Mouse (Mus musculus): ENCODE measurements around the gene Xpo5. TPM values are rescaled to one million over a fixed set of nuclear protein-coding genes. Genes with fewer than 3 reads are reported as not detected.

The Xpo5 gene
- polyA plus RNA-seq, 1 experiment from 2014 or later, result 43.8 TPM

DNA sequence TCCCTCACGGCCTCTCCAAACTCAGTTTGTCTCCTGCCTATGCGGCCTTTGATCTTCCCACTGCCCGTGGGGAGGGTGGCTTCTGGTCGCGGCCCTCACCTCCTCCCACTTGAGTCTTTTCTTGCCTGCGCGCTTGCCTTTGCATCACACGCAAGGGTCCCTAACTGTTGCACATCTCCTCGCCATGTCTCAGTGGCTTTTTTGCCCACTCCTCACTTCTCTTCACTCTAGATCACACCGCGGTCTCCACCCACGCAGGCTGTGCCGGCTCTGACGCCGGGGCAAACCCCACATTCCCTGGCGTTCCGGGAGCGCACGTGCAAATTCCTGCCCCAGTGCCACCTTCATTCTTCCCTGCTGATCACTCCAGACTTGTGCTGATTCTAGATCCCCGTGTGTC, 496 bp downstream of the Xpo5 start:
- ATAC-seq (ENCODE audit: insufficient number of reproducible peaks, insufficient read depth, low FRiP score, low TSS enrichment, low read depth), result no peak
- H3K4me2 ChIP-seq, result peak overlapping the region; percentile 87
- peak overlapping the region; percentile 95 for H3K9ac ChIP-seq
- no peaks in the 10 kb centered on the region for H3K9me3 ChIP-seq
- H3K27ac ChIP-seq, result peak overlapping the region; percentile 86
- WGBS, result under 1% methylated on average over 20 of the region's 20 CpGs
- H3K4me3 ChIP-seq, result peak overlapping the region; percentile 95
- peaks cover 28% of the 10 kb centered on the region for H3K4me1 ChIP-seq
- H3K27me3 ChIP-seq, result no peaks in the 10 kb centered on the region
- H3K36me3 ChIP-seq, result peaks cover 50% of the 10 kb centered on the region

DNA sequence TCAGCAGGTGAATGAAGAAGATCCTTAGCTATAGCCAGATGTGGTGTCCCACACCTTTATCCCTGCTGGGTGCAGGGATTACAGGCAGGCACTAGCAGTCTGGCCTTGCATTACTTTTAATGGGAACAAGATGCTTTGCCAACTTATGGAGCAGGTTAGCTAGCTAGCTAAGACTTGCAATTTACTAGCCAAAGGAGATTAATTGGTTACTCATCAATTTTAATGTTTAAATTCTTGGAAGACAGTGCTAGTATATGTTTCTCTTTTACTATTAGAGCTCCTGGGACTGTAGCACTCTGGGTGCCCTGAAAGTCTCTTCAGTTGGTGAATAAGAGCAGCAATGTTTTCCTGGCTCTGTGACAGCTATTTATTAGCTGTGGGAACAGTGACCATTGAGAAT, 4.1 kb downstream of the Xpo5 start:
- Histone ChIP-seq H3K4me2 (no peak overlapping the region), H3K27me3 (no peaks in the 10 kb centered on the region), H3K36me3 (peaks cover 65% of the 10 kb centered on the region), H3K4me1 (peaks cover 17% of the 10 kb centered on the region), H3K27ac (no peak overlapping the region), H3K9ac (no peak overlapping the region), H3K4me3 (no peak overlapping the region), H3K9me3 (no peaks in the 10 kb centered on the region)
- ATAC-seq (ENCODE audit: insufficient number of reproducible peaks, insufficient read depth, low FRiP score, low TSS enrichment, low read depth), result no peak

DNA sequence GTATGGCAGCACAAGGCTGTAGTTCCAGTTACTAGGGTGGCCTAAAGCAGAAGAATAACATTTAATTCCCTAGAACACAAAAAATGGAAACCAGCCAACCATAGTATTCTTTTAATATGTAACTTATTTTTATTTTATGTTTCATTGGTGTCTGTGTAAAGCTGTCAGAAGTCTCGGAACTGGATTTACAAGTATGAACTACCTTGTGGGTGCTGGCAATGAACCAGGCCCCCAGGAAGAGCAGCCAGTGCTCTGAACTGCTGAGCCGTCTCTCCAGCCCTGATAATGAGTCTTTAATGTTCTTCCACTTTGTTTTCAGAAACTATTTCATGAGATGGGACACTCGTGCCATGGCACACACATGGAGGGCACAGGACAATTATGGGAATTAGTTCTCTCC, 8.0 kb downstream of the Xpo5 start:
- 84% methylated on average over 3 of the region's 3 CpGs for WGBS
- H3K9ac ChIP-seq, result no peak overlapping the region
- no peaks in the 10 kb centered on the region for H3K9me3 ChIP-seq
- no peak overlapping the region for H3K27ac ChIP-seq
- H3K4me2 ChIP-seq, result no peak overlapping the region
- ATAC-seq (ENCODE audit: insufficient number of reproducible peaks, insufficient read depth, low FRiP score, low TSS enrichment, low read depth), result no peak
- H3K4me1 ChIP-seq, result no peaks in the 10 kb centered on the region
- H3K4me3 ChIP-seq, result no peak overlapping the region
- H3K36me3 ChIP-seq, result peaks cover 93% of the 10 kb centered on the region
- H3K27me3 ChIP-seq, result no peaks in the 10 kb centered on the region

DNA sequence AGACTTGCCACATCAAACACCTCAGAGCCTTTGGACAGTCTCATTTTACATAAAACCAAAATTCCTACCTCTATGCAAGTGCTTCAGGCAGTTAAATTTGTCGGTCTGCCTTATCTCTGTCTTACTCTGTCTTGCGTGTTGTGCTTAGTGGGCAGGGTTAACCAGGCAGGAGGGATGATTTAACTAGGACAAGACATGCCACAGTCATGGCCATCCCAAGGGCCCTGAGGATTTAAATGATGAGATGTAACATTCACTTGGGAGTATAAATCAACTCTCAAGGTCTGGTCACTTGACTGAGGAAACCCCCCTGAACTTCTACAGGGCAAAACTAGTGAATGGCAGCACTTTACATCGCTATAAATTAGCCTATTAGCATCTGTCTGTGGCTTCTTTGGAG, 19.0 kb downstream of the Xpo5 start:
- Histone ChIP-seq H3K4me2 (no peak overlapping the region), H3K9ac (no peak overlapping the region), H3K27ac (no peak overlapping the region), H3K9me3 (no peaks in the 10 kb centered on the region), H3K4me3 (no peak overlapping the region), H3K36me3 (peaks cover 99% of the 10 kb centered on the region), H3K4me1 (no peaks in the 10 kb centered on the region), H3K27me3 (no peaks in the 10 kb centered on the region)
- WGBS, result 88% methylated on average over 3 of the region's 3 CpGs
- ATAC-seq (ENCODE audit: insufficient number of reproducible peaks, insufficient read depth, low FRiP score, low TSS enrichment, low read depth), result no peak

DNA sequence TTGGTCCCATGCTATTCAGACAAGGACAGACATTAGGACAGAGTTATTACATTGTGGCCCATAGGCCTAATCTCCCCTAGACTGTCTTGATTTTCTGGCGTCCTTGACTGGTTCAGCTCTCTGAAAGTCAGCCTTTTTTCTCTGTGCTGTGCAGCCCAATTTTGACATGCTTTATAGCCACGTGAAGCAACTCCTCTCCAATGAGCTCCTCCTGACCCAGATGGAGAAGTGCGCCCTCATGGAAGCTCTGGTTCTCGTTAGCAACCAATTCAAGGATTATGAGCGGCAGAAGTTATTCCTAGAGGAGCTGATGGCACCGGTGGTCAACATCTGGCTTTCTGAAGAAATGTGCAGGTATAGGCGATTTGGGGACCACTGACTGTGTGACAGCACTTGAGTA, 25.0 kb downstream of the Xpo5 start:
- Histone ChIP-seq H3K27ac (no peak overlapping the region), H3K36me3 (peaks cover 97% of the 10 kb centered on the region), H3K4me3 (no peak overlapping the region), H3K4me2 (no peak overlapping the region), H3K9ac (no peak overlapping the region), H3K9me3 (no peaks in the 10 kb centered on the region), H3K27me3 (no peaks in the 10 kb centered on the region), H3K4me1 (no peaks in the 10 kb centered on the region)
- no peak for ATAC-seq (ENCODE audit: insufficient number of reproducible peaks, insufficient read depth, low FRiP score, low TSS enrichment, low read depth)
- WGBS, result 52% methylated on average over 7 of the region's 7 CpGs

DNA sequence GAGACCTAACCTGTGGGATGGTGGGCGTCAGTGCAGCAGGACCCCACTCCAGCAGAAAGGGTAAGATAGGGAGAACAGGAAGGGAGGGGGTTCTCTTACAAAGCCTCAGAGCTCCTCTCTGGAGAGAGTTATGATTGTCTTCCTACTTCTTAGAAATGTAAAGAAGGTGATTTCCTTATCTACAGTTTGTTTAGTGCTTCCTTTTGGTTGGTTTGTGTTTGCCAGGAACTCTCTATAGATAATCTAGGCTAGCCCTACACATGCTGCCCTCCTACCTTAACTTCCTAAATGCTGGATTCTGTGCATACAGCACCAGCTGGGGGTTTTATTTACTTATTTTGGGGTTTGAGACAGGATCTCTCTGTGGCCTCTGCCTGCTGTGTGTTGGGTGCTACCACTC, 33.5 kb downstream of the Xpo5 start:
- Histone ChIP-seq H3K27ac (no peak overlapping the region), H3K4me1 (no peaks in the 10 kb centered on the region), H3K36me3 (peaks cover 93% of the 10 kb centered on the region), H3K27me3 (no peaks in the 10 kb centered on the region), H3K4me3 (no peak overlapping the region), H3K9ac (no peak overlapping the region), H3K9me3 (no peaks in the 10 kb centered on the region), H3K4me2 (no peak overlapping the region)
- ATAC-seq (ENCODE audit: insufficient number of reproducible peaks, insufficient read depth, low FRiP score, low TSS enrichment, low read depth), result no peak
- 79% methylated on average over 1 of the region's 1 CpGs for WGBS

DNA sequence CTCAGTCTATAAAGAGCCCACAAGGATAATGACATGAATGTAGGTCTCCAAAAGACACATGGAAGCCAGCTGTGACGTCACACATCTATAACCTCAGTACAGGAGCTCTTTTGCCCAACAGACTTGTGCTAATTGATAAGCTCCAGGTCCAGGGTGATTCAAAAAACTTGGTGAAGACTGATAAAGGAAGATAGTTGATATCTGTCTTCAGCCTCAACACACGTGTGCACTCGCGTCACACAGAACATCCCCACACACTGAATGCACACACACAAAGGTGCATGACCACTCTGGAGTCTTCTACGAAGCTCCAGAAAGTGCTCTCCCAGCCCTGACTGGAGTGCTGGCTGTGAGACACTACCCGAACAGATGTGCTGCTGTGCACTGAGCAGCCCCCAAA, 34.5 kb downstream of the Xpo5 start:
- Histone ChIP-seq H3K9me3 (no peaks in the 10 kb centered on the region), H3K36me3 (peaks cover 94% of the 10 kb centered on the region), H3K27ac (no peak overlapping the region), H3K9ac (no peak overlapping the region), H3K4me2 (no peak overlapping the region), H3K27me3 (no peaks in the 10 kb centered on the region), H3K4me1 (no peaks in the 10 kb centered on the region), H3K4me3 (no peak overlapping the region)
- WGBS, result 92% methylated on average over 6 of the region's 6 CpGs
- no peak for ATAC-seq (ENCODE audit: insufficient number of reproducible peaks, insufficient read depth, low FRiP score, low TSS enrichment, low read depth)

DNA sequence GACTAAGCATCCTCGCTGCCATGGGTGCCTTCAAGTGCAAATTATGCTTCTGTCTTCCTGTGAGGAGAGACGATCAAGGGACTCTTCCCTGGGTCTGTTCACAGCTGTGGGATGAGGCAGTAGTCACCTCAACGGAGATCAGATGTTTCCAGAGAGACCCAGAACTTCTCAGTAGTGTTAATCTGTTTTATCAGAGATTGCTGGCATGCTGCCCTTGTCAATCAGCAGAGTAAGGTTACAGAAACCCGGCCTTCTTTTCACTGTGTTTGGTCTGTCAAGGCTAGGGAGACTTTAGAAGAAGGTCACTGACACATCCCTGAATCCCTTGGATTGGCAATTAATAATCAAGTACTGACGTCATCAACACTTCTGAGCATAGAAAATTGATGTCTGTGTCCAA, 34.9 kb downstream of the Xpo5 start:
- ATAC-seq (ENCODE audit: insufficient number of reproducible peaks, insufficient read depth, low FRiP score, low TSS enrichment, low read depth), result no peak
- H3K36me3 ChIP-seq, result peaks cover 95% of the 10 kb centered on the region

DNA sequence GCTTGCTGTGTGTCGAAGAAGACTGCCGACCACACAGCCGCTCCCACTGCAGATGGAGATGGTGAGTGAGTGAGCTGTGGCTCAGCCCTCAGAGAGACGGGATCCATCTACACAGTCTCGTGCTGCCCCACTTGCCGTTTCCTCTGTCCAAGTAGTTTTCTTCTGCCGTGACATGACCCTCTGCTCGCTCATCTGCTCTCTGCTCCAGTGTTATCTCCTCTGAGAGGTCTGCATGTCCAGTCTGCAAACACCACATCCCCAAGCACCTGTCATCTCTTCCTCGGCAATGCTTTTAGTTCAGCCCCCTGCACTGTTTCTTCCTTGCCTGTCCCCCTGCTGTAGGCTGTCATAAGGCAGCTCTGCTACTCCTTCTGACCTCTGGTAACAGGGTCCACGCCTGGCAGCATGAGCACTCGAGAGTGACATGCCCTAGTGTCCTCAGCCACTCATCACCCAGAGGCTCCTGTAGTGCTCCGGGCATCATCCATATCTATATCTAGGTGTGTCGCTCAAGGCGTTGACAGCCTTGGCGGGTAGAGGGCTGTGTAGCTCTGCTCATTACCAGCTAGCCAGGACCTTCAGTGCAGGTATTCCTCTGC, 37.0 kb downstream of the Xpo5 start:
- Histone ChIP-seq H3K4me2 (no peak overlapping the region), H3K9me3 (no peaks in the 10 kb centered on the region), H3K9ac (no peak overlapping the region), H3K27ac (no peak overlapping the region), H3K4me1 (no peaks in the 10 kb centered on the region), H3K4me3 (no peak overlapping the region), H3K27me3 (no peaks in the 10 kb centered on the region), H3K36me3 (peaks cover 97% of the 10 kb centered on the region)
- WGBS, result 88% methylated on average over 15 of the region's 15 CpGs
- ATAC-seq (ENCODE audit: insufficient number of reproducible peaks, insufficient read depth, low FRiP score, low TSS enrichment, low read depth), result no peak

More for the DNA sequence above, 34.9 kb downstream of the Xpo5 start:
- H3K9me3 ChIP-seq, result no peaks in the 10 kb centered on the region
- no peak overlapping the region for H3K4me2 ChIP-seq
- no peak overlapping the region for H3K27ac ChIP-seq
- H3K27me3 ChIP-seq, result no peaks in the 10 kb centered on the region
- H3K9ac ChIP-seq, result no peak overlapping the region
- 79% methylated on average over 5 of the region's 5 CpGs for WGBS
- H3K4me1 ChIP-seq, result no peaks in the 10 kb centered on the region
- no peak overlapping the region for H3K4me3 ChIP-seq

DNA sequence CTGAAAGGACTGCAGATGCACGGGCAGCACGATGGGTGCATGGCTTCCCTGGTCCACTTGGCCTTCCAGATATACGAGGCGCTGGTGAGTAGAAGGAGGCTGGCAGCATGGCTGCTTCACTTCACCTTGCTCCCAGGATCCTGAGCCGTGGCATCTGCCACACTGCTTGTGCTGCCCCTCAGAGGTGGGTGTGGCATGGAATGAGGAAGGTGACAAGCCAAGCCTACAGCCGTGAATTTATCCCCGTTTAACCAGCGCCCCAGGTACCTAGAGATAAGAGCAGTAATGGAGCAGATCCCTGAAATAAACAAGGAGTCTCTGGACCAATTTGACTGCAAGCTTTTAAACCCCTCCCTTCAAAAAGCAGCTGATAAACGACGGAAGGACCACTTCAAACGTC, 38.9 kb downstream of the Xpo5 start:
- 80% methylated on average over 11 of the region's 11 CpGs for WGBS
- H3K27ac ChIP-seq, result 0 out of 2 replicates have a peak overlapping the region, but pooled peaks have one; percentile 2
- no peaks in the 10 kb centered on the region for H3K9me3 ChIP-seq
- no peak for ATAC-seq (ENCODE audit: insufficient number of reproducible peaks, insufficient read depth, low FRiP score, low TSS enrichment, low read depth)
- H3K9ac ChIP-seq, result no peak overlapping the region
- H3K4me2 ChIP-seq, result no peak overlapping the region
- H3K36me3 ChIP-seq, result peaks cover 99% of the 10 kb centered on the region
- H3K4me1 ChIP-seq, result peaks cover 4% of the 10 kb centered on the region
- H3K4me3 ChIP-seq, result no peak overlapping the region
- no peaks in the 10 kb centered on the region for H3K27me3 ChIP-seq

DNA sequence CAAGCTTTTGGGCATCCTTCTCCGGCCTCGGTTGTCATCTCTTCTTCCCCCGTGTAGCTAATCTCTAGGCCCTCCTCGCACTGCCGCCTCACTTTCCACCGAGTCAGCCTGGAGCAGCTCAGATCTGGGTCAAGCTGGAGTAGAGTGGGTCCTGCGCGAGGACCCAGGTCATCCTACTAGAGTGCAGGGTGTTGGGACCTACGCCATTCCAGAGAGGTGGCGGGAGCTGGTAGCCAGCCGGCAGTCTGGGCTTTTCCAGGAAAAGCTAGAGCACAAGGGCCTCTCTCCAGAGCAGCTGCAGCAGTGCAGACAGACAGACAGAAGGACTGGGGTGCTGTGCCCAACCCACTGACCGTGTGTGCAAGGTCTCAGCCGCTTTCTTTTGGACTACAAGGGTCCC, 39.7 kb downstream of the Xpo5 start:
- H3K4me3 ChIP-seq, result no peak overlapping the region
- no peaks in the 10 kb centered on the region for H3K27me3 ChIP-seq
- H3K27ac ChIP-seq, result no peak overlapping the region
- peaks cover 11% of the 10 kb centered on the region for H3K4me1 ChIP-seq
- WGBS, result 84% methylated on average over 13 of the region's 13 CpGs
- H3K9ac ChIP-seq, result no peak overlapping the region
- no peak for ATAC-seq (ENCODE audit: insufficient number of reproducible peaks, insufficient read depth, low FRiP score, low TSS enrichment, low read depth)
- H3K36me3 ChIP-seq, result peaks cover 93% of the 10 kb centered on the region
- no peak overlapping the region for H3K4me2 ChIP-seq
- H3K9me3 ChIP-seq, result no peaks in the 10 kb centered on the region

DNA sequence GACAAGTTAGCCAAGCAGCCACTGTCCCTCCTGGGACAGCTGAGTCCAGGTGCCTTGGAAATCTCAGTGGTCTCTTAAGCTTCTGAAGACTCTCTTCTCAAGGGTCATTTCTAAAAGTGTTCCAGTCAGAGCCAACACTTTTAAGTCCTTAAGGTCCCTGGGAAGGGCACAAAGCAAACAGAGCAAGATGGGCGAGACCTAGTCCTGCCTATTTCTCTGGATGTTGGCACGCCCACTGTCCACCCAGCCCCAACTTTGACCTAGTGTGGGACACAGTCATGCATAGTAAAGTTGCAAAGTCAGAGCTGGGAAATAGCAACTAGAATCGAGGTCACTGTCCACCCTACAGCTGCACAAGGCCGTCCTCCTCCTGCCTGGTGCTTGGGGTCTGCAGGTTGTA, 40.4 kb downstream of the Xpo5 start:
- peaks cover 87% of the 10 kb centered on the region for H3K36me3 ChIP-seq
- peaks cover 11% of the 10 kb centered on the region for H3K4me1 ChIP-seq
- no peaks in the 10 kb centered on the region for H3K27me3 ChIP-seq
- H3K4me3 ChIP-seq, result no peak overlapping the region
- H3K4me2 ChIP-seq, result no peak overlapping the region
- H3K9me3 ChIP-seq, result no peaks in the 10 kb centered on the region
- no peak for ATAC-seq (ENCODE audit: insufficient number of reproducible peaks, insufficient read depth, low FRiP score, low TSS enrichment, low read depth)
- H3K27ac ChIP-seq, result no peak overlapping the region
- no peak overlapping the region for H3K9ac ChIP-seq
- 87% methylated on average over 4 of the region's 4 CpGs for WGBS

DNA sequence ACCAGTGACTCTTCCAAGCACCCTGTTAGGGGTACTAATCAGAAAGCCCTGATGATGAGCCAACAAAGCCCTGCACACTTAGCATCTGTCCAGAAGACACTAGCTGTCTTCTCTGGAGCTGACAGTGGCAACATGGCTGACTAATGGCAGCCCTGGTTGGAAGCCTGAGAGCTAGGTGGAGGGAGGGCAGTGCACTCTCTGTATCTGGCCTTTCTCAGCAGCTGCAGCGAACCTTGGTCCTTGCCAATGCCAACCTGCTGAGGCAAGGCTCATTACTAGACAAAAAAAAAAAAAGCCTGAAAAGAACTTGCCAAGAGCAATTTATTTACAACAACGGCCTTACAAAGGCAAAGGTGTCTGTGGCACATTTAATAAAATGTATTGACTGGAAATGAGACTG, 41.0 kb downstream of the Xpo5 start:
- 81% methylated on average over 2 of the region's 2 CpGs for WGBS
- Histone ChIP-seq H3K9me3 (no peaks in the 10 kb centered on the region), H3K4me3 (no peak overlapping the region), H3K9ac (no peak overlapping the region), H3K4me1 (peaks cover 12% of the 10 kb centered on the region), H3K27me3 (no peaks in the 10 kb centered on the region), H3K27ac (no peak overlapping the region), H3K36me3 (peaks cover 80% of the 10 kb centered on the region), H3K4me2 (no peak overlapping the region)
- no peak for ATAC-seq (ENCODE audit: insufficient number of reproducible peaks, insufficient read depth, low FRiP score, low TSS enrichment, low read depth)
